Mouse (Mus musculus) ES-E14 (cell line): Measurements from ENCODE around the gene Ctnnd1.

ENCODE experiments used
- CHD2 ChIP-seq: IDR thresholded peaks from 2 replicates; pipeline ENCODE4 v1.6.1; 2014; ENCODE audit warnings: mild to moderate bottlenecking, low read depth, low read length, inconsistent platforms
- HCFC1 ChIP-seq: IDR thresholded peaks from 2 replicates; pipeline ENCODE4 v1.6.1; 2012; ENCODE audit warnings: low read length, inconsistent platforms, borderline replicate concordance; ENCODE audit not compliant: insufficient read depth
- MAFK ChIP-seq: IDR thresholded peaks from 2 replicates; pipeline ENCODE4 v1.6.1; 2014; ENCODE audit warnings: mild to moderate bottlenecking, low read depth, low read length, inconsistent platforms; ENCODE audit not compliant: insufficient read depth
- ZC3H11A ChIP-seq: IDR thresholded peaks from 2 replicates; pipeline ENCODE4 v1.6.1; 2012; ENCODE audit warnings: low read depth, mild to moderate bottlenecking, inconsistent platforms, low read length, borderline replicate concordance
- ZNF384 ChIP-seq: IDR thresholded peaks from 2 replicates; pipeline ENCODE4 v1.6.1; 2012; ENCODE audit warnings: low read depth, low read length, inconsistent platforms

GRCm38 (mm10) chr2:84649674-84650073 lies 891 bp downstream of the Ctnnd1 start:
- TF ChIP-seq CHD2 (no peak), ZC3H11A (no peak), ZNF384 (no peak), MAFK (no peak), HCFC1 (no peak)
